Mouse (Mus musculus) brain, adult 2 months (tissue): Measurements from ENCODE around the gene Dlk2.

Source experiments
- DNase-seq: peaks from one replicate; pipeline ENCODE4 v3.0.0; 2011; ENCODE audit warnings: low read depth, low spot score

Dlk2 gene

DNA sequence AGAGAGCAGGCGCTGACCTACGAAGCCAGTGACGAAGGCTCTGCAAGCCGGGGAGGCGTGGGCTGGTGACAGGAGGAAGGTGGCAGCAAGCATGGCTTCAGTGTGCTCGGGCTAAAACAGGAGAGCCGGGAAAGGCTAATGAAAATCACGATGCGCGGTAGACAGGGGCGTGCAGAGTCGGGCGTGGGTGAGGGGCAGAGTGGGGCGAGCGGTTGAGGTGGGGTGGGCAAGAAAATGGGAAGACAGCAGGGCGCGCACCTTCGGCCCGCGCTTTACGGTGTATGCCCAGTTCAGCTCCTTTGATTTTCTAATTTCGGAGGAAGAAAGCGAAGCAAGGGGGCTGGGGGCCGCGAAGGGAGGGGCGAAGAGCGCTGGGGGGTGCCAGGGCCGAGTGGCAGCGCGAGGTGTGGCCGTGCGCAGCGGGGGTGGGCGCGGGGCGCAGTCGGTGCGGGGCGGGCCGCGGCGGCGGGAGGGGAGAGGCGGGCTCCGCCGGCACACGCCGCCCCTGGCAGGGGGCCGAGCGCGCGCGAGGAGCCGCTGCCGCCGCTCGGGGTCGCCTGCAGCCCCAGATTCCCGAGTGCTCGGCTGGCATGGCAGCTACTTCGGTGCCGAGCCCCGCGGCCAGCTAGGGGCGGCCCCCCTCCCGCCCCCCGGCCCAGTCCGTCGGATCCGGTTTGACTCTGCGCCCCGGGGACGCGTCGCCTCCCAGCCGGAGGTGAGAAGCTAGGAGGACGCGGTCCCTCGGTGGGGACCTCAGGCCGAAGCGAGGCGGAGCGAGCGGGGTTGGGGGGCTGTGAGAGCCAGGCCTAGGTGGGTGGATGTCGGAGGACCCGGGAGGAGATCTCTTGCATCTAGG is at the start of gene Dlk2:
Gene Dlk2 (plus strand): TSS at position 58 of the 856 bp plus-strand sequence.
- DNase-seq = peak; percentile 86

DNA sequence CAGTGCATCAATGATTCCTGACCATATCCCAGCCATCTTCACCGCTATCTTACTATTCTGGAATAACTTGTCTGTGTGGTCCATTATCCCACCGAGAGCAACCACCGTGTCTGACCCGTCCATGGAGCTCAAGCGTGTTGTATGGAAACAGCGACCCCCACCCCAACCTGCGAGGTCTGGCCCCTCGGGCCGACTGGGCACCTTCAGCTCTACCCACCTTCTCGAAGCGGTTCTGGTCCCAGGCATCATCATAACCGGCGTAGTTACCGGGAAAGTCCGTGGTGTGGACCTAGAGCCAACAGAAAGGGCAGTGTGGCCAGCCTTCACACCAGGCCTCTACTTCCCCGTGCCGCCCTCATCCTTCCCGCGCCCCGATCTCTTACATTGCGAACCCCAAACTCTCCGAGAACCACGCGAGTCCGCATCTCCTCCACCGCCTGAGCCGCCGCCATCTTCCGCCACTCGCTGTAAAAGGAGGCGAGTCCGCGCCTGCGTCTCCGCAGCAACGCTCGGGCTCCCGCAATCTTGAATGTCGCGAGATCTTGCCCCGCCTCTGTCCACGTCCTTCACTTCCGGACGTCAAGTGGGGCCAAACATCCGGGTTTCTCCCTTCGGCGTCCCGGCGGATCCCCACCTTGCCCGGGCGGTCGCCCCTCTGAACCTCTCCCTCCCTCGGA is 49.6 kb upstream of the Dlk2 start, which contains the start of the genes Polr1c and Yipf3:
Gene Polr1c (minus strand): TSS at position 543 of the 677 bp plus-strand sequence.
Gene Yipf3 (plus strand): TSS at position 569 of the 677 bp plus-strand sequence.
- peak; percentile 98 for DNase-seq

DNA sequence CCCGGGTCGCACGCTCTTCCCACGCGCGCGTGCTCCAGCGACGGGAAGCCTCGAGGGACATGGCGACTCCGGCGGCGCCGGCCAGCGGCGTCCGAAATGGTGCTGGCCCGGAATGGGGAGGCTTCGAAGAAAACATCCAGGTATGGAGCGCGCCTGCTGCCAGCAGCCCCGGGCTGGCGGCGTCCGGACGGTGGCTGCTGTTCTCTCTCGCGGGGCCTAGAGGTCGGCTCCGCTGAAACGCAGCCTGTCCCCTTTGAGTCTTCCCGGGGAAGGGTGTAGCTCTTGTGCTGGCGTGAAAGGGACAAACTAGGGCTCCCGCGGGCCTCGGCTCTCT is 49.1 kb upstream of the Dlk2 start:
- DNase-seq = no peak

DNA sequence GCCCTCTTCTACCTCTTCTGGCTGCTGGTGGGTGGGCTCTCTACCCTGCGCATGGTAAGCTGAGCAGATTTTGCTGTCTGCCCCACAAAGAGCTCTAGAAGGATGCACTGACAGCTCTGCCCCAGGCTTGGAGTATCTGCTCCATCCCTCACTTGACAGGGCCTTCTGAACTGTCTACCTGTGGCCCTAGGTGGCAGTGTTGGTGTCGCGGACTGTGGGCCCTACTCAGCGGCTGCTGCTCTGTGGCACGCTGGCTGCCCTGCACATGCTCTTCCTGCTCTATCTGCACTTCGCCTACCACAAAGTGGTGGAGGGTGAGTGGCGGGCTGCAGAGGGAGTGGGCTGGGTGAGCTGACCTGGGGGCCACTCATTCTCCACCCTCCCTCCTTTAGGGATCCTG is 46.0 kb upstream of the Dlk2 start:
- no peak for DNase-seq

DNA sequence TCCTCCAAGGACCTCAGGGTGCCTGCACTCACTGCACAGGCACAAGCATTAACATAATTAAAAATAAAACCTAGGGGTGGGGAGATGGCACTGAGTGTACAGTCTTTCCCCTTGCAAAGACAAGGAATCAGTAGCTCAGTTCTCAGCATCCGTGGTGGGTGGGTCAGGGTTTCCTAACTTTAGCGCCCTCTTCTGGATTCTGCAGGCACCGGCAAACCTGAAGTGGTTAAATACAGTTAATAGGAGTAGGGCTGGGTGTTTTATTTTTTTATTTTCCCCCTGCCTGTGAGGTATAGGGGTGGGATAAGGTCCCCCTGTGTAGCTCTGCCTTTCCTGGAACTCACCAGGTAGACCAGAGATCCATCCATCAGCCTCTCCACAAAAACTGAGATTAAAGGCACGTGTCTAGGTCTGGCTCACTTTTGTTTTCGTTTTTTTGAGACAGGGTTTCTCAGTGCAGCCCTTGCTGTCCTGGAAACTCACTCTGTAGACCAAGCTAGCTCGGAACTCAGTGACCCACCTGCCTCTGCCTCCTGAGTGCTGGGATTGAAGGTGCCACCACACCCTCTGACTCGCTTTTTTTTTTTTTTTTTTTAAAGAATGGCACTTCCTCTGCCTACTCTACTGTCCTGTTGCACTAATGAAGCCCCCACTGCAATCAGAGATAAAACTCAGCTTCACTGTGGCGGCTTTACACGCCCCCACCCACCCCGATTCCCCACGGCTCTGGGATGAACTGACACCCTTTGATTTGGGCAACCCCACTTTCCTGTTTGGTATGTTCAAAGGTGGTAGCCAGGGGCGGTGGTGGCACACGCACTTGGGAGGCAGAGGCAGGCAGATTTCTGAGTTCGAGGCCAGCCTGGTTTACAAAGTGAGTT is 44.4 kb upstream of the Dlk2 start:
- peak; percentile 69 for DNase-seq

DNA sequence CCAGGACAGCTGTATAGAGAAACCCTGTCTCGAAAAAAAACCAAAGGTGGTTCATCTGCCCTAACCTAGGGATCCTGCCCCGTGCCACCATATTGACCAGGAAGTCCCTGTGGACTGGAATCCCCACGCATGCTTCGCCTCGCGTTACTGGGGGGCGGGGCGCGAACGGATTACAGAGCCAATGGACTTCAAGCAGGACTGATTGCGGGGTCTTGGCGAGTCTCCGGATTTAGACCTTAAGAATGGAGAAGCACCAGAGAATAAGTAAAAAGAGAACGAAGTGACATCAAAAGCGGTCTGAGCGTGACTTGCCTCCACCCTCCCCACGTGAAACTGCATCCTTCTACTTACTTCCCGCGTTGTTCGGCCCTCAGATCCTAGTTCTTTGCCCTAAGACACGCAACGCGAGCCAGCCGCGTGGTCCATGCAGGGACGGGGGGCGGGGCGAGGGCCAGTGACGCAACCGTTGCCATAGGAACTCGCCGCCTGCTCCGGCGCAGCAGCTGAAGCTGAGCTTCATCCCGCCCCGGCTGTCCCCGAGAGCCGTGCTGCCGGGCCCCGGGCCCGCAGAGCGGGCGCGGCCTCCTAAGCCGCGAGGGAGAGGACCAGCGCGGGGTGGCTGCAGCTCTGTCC is 43.7 kb upstream of the Dlk2 start, which contains the start of gene Lrrc73:
Gene Lrrc73 (plus strand): TSS at position 80 of the 633 bp plus-strand sequence.
- DNase-seq = peak; percentile 95

DNA sequence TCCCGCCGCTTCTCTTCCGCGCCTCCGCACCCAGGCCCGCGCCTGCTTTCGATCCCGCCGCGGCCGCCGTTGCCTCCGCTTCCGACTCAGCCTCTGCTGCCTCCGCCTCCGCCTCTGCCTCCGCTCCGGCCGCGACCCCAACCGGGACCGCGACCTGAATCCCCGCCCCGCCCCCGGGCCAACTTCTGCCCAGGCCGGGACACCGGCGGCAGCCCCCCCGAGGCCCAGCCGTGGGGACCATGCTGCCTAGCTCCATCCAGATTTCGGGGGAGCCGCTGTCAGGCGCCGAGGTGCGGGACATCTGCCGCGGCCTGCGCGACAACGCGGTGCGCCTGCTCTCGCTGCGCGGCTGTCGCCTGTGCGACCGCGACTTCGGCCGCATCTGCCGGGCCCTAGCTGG is 43.1 kb upstream of the Dlk2 start:
- peak; percentile 50 for DNase-seq

DNA sequence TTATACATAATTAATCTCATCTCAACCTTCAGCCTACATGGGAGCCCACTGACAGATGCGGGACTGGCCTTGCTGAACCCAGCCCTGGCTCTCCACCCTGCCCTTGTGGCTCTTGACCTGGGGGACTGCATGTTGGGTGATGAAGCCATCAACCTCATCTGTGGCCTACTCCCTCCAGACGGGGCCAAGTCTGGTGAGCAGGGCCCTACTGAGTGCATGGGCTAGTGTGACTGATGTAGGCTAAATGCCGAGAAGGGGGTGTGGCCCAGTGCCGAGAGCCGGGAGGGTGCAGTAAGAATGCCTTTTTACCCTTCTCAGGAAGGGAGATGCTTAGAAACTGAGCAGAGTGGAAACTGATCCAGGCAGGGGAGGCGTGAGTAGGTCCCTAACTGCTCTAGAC is 42.1 kb upstream of the Dlk2 start:
- no peak for DNase-seq

DNA sequence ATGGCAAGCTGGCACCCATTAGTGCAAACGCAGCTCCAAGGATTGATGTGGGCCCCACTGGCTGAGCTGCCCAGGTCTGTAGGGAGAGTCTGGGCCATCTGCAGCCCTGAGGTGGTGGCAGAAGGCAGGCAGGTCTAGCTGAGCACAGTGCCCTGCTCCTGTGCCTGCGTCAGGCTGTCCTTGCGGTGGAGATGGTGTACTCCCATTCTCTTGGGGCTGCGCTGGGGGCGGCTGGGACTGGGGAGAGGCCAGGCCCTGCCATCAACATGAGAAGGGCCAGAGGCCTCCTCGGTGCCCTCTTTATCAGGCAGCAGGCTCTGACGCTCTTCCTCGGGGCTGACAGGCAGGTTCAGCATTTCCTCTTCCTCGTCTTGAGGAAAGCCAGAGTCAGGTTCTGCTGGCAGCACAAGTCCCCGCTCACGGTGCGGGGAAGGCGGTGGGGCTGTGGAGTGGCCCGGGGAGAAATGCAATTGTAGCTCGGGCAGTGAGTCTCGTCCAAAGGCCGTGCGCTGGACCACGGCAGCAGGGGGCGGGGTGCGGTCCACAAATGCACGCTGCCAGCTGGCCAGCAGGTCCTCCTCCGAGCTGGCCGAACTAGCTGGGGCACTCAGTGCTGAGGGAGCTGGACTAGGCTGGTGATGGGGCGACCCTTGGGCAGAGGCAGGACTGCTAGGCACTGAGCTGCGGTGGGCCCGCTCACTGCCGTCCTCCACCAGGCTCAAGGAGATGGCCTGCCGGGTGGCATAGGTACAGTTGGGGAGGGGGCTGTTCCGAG is 38.8 kb upstream of the Dlk2 start:
- no peak for DNase-seq

DNA sequence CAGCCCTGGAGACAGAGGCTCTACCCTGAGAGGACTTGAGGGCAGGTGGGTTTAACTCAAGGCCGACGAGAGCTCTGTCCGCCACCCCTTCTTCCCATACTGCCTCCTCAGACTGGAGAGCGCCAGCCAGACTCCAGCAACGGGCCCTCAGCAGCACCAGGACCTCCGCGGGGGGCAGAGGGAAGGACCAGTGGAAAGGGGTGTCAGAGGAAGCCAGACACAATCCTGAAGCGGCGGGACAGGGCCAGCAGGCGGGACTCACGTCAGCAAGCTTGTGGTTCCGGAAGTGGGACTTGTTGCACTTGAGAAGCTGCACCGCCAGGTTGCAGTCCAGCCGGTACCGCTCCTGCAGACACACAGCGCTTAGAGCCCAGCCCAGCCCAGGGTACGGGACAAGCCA is 37.5 kb upstream of the Dlk2 start:
- no peak for DNase-seq

DNA sequence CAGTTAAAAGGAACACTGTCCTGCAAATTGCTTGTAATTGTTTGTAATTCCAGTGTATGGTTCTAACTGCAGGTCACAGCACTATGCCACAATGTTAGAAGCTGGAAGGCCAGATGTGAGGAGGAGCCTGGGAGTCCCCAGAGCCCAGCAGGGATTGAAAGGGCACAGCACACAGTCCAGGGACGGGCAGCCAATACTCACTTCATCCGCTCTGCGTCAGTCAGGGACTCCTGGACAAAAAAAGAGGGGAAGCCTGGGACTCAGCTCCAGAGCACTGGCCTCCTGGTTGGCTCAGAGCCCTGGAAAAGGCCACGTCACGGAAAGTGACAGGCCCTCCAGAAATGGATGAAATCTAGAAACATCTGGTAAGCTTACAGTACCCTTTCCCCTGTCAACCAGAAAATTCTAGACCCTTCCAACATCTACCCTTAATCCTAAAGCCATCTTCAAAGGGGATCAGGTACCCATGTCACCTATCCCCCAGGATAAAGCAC is 35.0 kb upstream of the Dlk2 start:
- DNase-seq = no peak

DNA sequence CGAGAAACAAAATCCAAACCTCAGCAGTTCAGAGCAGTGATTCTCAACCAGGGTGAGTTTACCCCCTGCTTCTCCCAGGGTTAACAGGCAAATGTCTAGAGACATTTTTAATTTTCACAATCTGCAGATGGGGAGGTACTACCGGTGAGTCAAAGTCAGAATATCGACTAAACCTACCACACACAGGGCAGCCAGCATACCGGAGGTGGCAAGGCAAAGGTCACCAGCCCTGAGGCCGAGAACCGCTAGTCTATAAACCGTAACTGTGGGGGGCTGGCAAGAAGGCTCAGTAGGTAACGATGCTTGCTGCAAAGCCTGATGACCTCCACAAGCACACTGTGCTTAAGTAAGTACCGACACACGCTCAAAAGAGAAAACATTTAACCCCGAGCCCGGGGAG is 31.7 kb upstream of the Dlk2 start:
- no peak for DNase-seq

DNA sequence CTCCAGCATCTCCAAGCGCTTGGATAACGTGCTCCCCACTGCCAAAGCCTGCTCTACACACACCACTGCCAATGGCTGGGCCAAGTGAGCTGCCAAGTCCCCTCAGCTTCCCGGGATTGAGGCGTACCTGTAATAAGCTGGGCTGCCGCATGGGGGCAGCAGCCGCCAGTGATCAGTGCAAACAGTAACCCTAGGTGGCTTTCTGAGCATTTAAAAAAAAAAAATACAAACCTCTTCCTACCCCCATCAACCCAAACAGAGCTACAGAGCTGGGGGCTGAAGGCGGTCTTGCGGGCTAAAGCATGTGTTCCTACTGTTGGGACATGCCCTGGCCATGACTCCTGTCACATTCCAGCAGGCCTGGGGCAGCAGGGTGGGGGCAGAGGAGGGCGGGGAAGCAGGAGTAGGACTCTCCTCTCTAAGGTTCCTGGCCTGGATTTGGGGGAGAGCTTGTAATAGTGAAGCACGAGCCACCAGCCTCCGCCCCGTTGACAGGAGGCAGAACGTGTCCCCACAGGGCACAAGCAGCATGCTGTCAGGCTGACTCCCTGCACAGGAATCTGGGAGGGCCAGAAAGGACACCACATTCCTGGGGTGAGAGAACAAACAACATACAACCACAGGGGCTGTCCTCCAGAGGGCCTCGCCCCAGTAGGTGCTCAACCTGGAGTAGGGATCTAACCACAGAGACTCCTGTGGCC is 31.2 kb upstream of the Dlk2 start:
- peak; percentile 87 for DNase-seq

DNA sequence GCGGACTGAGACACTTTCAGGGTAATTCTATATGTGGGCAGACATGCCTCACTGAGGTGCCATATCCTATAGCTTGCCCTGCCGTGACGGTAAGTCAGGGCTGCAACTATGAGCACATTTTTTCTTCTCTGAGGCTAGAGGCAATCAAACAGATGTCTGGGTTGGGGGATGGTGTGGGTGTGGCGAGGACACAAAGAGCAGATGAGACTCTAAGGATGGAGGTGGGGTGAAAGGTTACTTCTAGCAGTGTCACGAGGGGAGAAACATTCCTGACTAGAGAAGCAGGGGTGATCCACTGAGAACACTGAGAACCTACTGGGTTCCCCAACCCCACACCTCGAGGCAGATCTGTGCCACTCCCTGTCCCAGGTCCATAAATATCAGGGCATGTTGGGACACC is 30.2 kb upstream of the Dlk2 start:
- DNase-seq = no peak

DNA sequence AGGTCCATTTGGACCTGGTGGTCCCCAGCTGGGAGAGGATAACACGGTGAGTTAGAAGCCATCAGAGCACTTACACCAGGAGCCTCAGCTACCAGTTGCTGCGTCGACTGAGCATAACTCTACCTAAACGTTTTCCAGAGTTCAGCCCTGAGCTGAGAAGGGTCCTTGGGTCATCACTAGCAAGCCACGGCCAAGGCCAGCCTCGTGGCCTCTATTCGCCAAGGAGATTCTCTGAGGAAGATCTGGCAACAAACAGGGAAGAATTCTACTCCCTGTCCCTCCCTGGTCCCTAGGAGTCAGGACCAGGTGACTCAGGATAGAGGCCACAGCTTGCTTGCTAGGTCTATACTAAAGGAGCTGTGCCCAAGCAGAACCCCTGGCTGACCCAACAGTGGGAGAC is 29.7 kb upstream of the Dlk2 start:
- no peak for DNase-seq

DNA sequence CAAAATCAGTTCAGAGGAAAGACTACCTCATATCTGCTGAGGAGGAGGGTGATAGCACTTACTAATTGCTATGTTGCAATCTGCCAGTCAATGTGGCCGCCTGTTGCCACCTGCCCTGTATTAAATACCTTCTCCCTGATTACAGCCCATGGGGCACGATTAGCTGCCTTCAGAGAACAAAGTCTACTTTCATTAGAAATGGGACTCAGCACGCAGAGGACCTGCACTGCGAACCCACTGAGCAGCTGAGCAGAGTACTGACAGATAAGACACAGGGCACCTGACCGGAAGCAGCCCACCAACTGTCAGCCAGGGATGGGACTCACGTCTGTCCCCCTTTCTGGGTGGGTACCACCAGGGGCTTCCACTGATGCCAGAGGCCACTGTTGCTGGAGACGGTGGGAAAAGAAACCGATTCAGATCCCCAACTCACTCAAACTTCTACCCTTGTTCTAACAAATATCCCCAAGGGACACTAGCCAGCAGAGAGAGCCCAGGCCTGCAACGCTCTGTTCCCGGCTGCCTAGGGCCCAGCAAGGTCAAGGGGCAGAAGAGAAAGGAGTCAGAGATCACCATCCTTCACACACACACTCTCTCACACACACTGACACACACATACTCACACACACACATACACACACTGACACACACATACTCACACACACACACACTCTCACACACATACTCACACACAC is 29.0 kb upstream of the Dlk2 start:
- no peak for DNase-seq

DNA sequence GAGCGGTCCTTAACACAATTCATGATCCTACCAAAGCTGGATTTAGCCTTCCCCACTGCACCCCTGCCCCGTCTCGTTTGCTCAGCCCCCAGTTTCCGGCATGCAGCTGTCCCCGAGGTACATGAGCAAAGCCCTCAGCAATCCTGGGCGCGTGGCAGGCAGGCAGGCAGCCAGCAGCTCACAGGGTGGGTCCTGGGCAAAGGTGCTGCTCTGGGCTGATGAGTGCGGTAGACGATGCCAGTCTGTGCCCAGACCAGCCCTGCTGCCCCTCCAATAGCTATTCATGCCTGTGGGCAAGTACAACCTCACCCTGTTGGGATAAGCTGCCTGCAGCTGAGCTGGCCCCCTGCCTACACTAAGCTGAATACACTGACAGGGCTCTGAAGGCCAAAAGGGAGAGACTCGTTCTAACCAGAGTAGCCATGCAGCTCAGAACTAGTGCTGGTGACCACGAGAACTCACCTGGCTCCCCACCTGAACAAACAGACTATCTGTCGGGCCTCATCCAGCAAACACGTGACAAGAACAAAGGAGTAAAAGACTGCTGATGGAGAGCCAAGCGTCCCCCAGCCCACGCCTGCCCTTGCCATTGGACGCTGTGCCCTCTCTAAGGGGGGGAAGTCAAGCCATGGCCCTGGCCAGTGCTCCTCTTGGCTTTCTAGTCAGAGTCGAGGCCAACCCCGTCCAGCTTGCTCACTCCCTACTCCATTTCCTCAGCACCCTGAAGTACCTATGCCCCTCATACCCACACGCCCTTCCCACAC is 27.3 kb upstream of the Dlk2 start:
- peak; percentile 44 for DNase-seq

DNA sequence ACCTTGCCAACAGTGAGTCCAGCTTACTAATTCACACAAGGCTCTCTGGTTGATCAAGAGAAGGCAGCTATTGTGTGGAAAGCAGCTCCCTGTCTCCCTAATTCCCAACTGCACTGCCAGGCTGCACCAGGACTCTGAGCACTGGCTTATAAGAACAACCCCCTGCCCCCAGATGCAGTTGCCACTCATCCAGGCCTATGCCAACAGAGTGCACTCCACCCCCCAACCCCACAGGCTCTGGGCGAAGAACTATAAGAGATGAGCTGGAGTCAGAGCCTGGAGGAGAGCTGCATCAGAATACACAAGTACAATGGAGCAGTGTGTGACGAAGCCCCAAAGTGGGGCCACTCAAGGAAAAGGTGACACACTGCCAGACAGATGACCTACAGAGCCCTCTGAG is 25.2 kb upstream of the Dlk2 start:
- peak; percentile 78 for DNase-seq

DNA sequence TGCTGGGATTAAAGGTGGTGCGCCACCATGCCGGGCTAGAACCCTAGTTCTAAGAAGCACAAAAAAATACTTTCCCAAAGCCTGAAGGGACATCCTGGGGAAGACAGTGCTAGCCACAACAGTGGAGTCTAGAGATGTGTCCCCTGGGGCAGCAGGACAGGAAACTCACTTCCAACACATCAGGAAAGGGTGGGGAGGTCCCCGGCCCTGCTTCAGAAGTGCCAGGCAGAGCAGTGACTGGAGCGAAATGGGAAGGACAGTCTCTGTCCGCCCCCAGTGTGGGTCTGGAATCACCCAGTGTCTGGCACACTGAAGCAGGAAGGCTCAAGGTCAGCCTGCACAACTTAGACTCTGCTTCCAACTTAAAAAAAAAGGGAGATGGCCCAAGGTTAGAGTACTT is 24.5 kb upstream of the Dlk2 start:
- DNase-seq = no peak
